Mouse (Mus musculus): ENCODE data around the gene Tomm20l.

DNA sequence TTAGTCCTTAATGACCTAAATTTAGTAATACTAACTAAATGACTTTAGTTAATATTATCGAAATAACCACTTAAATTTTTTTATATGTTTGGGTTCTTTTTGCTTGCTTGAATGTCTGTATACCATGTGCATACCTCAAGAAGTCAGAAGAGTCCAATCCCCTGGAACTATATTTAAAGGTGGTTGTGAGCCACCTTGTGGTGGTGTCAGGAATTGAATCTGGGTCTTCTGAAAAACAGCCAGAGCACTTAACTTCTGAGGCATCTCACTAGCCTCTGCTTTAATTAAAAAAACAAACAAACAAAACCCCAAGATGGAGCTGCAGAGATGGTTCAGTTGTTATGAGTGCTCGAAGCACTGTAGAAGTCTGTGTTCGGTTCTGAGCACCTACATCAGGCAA is 36.4 kb downstream of the Tomm20l start:
- TF ChIP-seq MAX (IDR thresholded peaks at IDR 0.05; ENCODE audit: low read depth) (no peak), TCF12 (IDR thresholded peaks at IDR 0.05; ENCODE audit: insufficient read depth, poor library complexity, severe bottlenecking) (no peak), POLR2AphosphoS2 (IDR thresholded peaks at IDR 0.05; ENCODE audit: insufficient read length, low read depth) (no peak), POLR2A (IDR thresholded peaks at IDR 0.05; ENCODE audit: insufficient read length, low read depth) (no peak)
